ENCODE assay signal across 12 mouse cellular contexts in the genomic region with DNA sequence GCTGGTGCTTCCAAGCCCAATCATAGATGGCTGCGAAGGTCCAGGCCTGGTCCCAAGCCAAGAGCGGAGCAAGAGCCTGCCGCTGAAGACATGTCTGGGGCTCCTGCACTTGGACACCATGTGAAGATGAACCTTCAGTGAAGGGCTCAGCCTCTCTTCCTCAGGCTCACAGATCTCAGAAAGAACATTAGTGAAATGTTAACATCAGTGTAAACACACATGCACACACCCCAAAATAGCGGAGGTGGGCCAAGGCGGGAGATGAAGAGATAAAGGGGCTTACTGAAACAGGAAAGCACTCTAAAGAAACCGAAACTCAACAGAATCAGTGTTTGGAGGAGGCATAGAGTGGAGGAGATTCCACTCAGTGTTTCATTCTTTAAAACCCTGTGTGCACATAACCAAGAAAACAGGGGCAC. TPM values are rescaled to one million over a fixed set of nuclear protein-coding genes. Genes with fewer than 3 reads are reported as not detected.
DNase-seq lines count a peak whose midpoint lies in the region; ATAC-seq and TF ChIP-seq lines count a peak whose summit lies in the region.
"Had no signal": no experiment of that assay in that cellular context is flagged by ENCODE, and none has a peak within 500 bp of the region (broad histone marks: within the 10 kb centered on the region; RNA-seq: fewer than 3 reads in every experiment).

No protein-coding gene starts in this region.

- intact Hi-C loops in heart, adult 2 months (cut with DNase I) = loop anchor here (2.0 to 10.0 kb wide), 3 partner anchors 83 to 315 kb away; no protein-coding TSS in a partner anchor
- intact Hi-C loops in left cerebral cortex, postnatal 4 days (cut with DNase I) = no loop called here

- no peak for TF ChIP-seq EP300 in heart, adult 2 months (IDR thresholded peaks at IDR 0.05; ENCODE audit: insufficient read depth, low read depth, low read length)
- peak in 1 of 2 experiments; percentile 35; a peak in 1 of 4 replicates for TF ChIP-seq EP300 in MEL (IDR thresholded peaks at IDR 0.05; ENCODE audit: low read depth in 1 of 2, low read length in 2 of 2)

- peaks cover 23% of the 10 kb centered on the region for H3K4me1 ChIP-seq in heart, adult 2 months (ENCODE audit: control insufficient read depth, insufficient read depth, low read length)
- peaks cover 14% of the 10 kb centered on the region for H3K4me1 ChIP-seq in heart, embryonic 12.5 days (replicated peaks)
- peaks cover 11 to 16% of the 10 kb centered on the region in 2 experiments; a peak in 3 of 4 replicates for H3K4me1 ChIP-seq in MEL (ENCODE audit: control insufficient read depth in 1 of 2, insufficient read depth in 2 of 2, low read length in 2 of 2)

- no peaks in the 10 kb centered on the region for H3K27me3 ChIP-seq in heart, adult 2 months (ENCODE audit: control insufficient read depth, insufficient read depth, low read length)
- H3K27me3 ChIP-seq in heart, embryonic 12.5 days (replicated peaks) = no peaks in the 10 kb centered on the region
- peaks cover 9 to 11% of the 10 kb centered on the region in 2 experiments for H3K27me3 ChIP-seq in MEL (ENCODE audit: control insufficient read depth in 1 of 2, insufficient read depth in 2 of 2, low read length in 2 of 2)
- H3K27me3 ChIP-seq: stomach, embryonic 15.5 days had no signal

- 42% methylated on average over 6 of the region's 6 CpGs for WGBS in heart, adult 2 months
- 76% methylated on average over 6 of the region's 6 CpGs for WGBS in heart, embryonic 12.5 days

- H3K4me2 ChIP-seq in heart, embryonic 12.5 days = no peak overlapping the region
- H3K4me2 ChIP-seq: stomach, embryonic 15.5 days had no signal

- no peak for ATAC-seq in heart, embryonic 12.5 days (ENCODE audit: insufficient number of reproducible peaks, low FRiP score)
- ATAC-seq: forebrain, postnatal 0 days had no signal

- no peak overlapping the region for H3K9ac ChIP-seq in heart, adult 2 months (ENCODE audit: low read depth, low read length)
- no peak overlapping the region for H3K9ac ChIP-seq in heart, embryonic 12.5 days
- peak overlapping the region; percentile 55 for H3K9ac ChIP-seq in MEL (ENCODE audit: control insufficient read depth, low read depth, low read length, poor library complexity, severe bottlenecking)
- H3K9ac ChIP-seq: forebrain, postnatal 0 days; stomach, embryonic 15.5 days had no signal

- no peak overlapping the region for H3K4me3 ChIP-seq in heart, adult 2 months
- H3K4me3 ChIP-seq in heart, embryonic 12.5 days = no peak overlapping the region
- H3K4me3 ChIP-seq in MEL (ENCODE audit: control insufficient read depth in 1 of 2, insufficient read depth in 1 of 2, low read depth in 2 of 2, low read length in 2 of 2) = peak overlapping the region; percentile 45 to 50
- H3K4me3 ChIP-seq: myocyte; stomach, embryonic 15.5 days had no signal

- H3K27ac ChIP-seq in heart, adult 2 months = peak overlapping the region; percentile 75
- no peak overlapping the region for H3K27ac ChIP-seq in heart, embryonic 12.5 days (ENCODE audit: poor library complexity, severe bottlenecking)
- H3K27ac ChIP-seq in MEL (ENCODE audit: control insufficient read depth, low read depth, low read length) = peak overlapping the region; percentile 37
- H3K27ac ChIP-seq: stomach, embryonic 15.5 days had no signal

- TF ChIP-seq RAD21 in MEL (IDR thresholded peaks at IDR 0.05; ENCODE audit: low read depth, low read length) = no peak

- no peaks in the 10 kb centered on the region for H3K9me3 ChIP-seq in heart, embryonic 12.5 days (replicated peaks)
- no peaks in the 10 kb centered on the region for H3K9me3 ChIP-seq in MEL (replicated peaks; ENCODE audit: insufficient read depth, low read length)
- H3K9me3 ChIP-seq: stomach, embryonic 15.5 days had no signal

- DNase-seq in heart, adult 2 months = peak; percentile 53 to 59
- DNase-seq in MEL (ENCODE audit: low read depth, low spot score) = peak; percentile 60
- peak; percentile 41 for DNase-seq in kidney, adult 9 months
- DNase-seq in natural killer cell, adult 2 months (ENCODE audit: low spot score in 2 of 2) = peak; percentile 31 to 45
- no peak for DNase-seq in left cerebral cortex, postnatal 4 days
- no peak for DNase-seq in left cerebral cortex, adult 8-10 months (ENCODE audit: low spot score in 2 of 2)
- DNase-seq in c-Kit-positive CD71-positive TER-119-positive erythroid progenitor cells, embryonic 14.5 days (ENCODE audit: low spot score) = no peak
- DNase-seq: cerebellum, adult 9-10 months; forebrain, postnatal 0 days had no signal

- 0 out of 2 replicates have a peak, but pooled peaks have one; percentile 9 for TF ChIP-seq POLR2A in heart, adult 2 months (IDR thresholded peaks at IDR 0.05; ENCODE audit: insufficient read depth, low read depth, low read length)
- no peak for TF ChIP-seq POLR2A in MEL (IDR thresholded peaks at IDR 0.05; ENCODE audit: control insufficient read depth in 1 of 2, insufficient read depth in 1 of 2, low read depth in 1 of 2, low read length in 2 of 2, poor library complexity in 1 of 2)

- TF ChIP-seq CTCF in heart, adult 2 months (IDR thresholded peaks at IDR 0.05) = no peak
- TF ChIP-seq CTCF in MEL (IDR thresholded peaks at IDR 0.05 in 2 of 3, conservative IDR thresholded peaks at IDR 0.05 in 1 of 3; ENCODE audit: control insufficient read depth in 1 of 3, insufficient read depth in 1 of 3, low read depth in 2 of 3, low read length in 3 of 3, poor library complexity in 1 of 3, severe bottlenecking in 1 of 3) = no peak

- no peaks in the 10 kb centered on the region for H3K79me2 ChIP-seq in heart, adult 2 months (replicated peaks; ENCODE audit: control insufficient read depth, insufficient read depth, low read length)
- H3K79me2 ChIP-seq in MEL (ENCODE audit: control insufficient read depth, insufficient read depth, low read length, poor library complexity) = no peaks in the 10 kb centered on the region

- H3K36me3 ChIP-seq in heart, adult 2 months (ENCODE audit: control insufficient read depth, insufficient read depth, low read length) = peaks cover 10% of the 10 kb centered on the region
- no peaks in the 10 kb centered on the region for H3K36me3 ChIP-seq in heart, embryonic 12.5 days
- H3K36me3 ChIP-seq in MEL (ENCODE audit: control insufficient read depth in 1 of 2, insufficient read depth in 2 of 2, low read length in 2 of 2) = peaks cover 0 to 13% of the 10 kb centered on the region in 2 experiments; a peak in 2 of 4 replicates
- H3K36me3 ChIP-seq: stomach, embryonic 15.5 days had no signal

TF ChIP-seq in MEL, 35 proteins besides CTCF, POLR2A, EP300 and RAD21:
- TF ChIP-seq ZNF384 (IDR thresholded peaks at IDR 0.05; ENCODE audit: low read depth, low read length) = no peak
- TF ChIP-seq E2F4 (IDR thresholded peaks at IDR 0.05; ENCODE audit: borderline replicate concordance, low read depth, low read length) = peak; percentile 97
- TF ChIP-seq GATA1 (IDR thresholded peaks at IDR 0.05; ENCODE audit: low read depth, low read length) = peak; percentile 77
- peak; percentile 41; the same call in 1 of the 2 replicates for TF ChIP-seq ETS1 (IDR thresholded peaks at IDR 0.05; ENCODE audit: low read depth, low read length)

RNA-seq across cellular contexts. Expression of a gene that starts 48.3 kb away (rescaled TPM):
- 10 to 100 TPM; 50.3 to 70.6 TPM for total RNA-seq in heart, adult 2 months (2021)
- polyA plus RNA-seq in heart, adult 2 months (2012; rRNA removed) = 47.2 and 60.5 TPM in 2 replicates
- 52.0 and 59.0 TPM in 2 replicates for polyA plus RNA-seq in heart, embryonic 12.5 days (2016; fragmentation: Nextera tagmentation; extraction: Ambion mirVana)
- total RNA-seq in MEL (2012; rRNA removed) = 14.3 and 15.9 TPM in 2 replicates
- 10 to 100 TPM in 1 of 2 experiments, not detected in 1; 23.5 TPM for polyA plus RNA-seq in MEL (2012; ENCODE audit: insufficient read depth in 1 of 2, insufficient read length in 2 of 2, low read depth in 1 of 2, low replicate concordance in 2 of 2, missing spikeins in 1 of 2)
- total RNA-seq in left cerebral cortex, postnatal 4 days (2021) = 10 to 100 TPM; 42.5 to 44.0 TPM
- total RNA-seq in left cerebral cortex, adult 8-10 months (2022) = 10 to 100 TPM; 70.6 to 77.0 (median 74.1) TPM

Comparison
In these comparisons a context has a peak if more than half of its experiments do, and no peak if none do; other contexts are left out.
1. DNase-seq: peak in heart, adult 2 months (2 of 2), MEL (single experiment), kidney, adult 9 months (single experiment) and natural killer cell, adult 2 months (2 of 2); none in left cerebral cortex, postnatal 4 days (single experiment), left cerebral cortex, adult 8-10 months (0 of 2) and c-Kit-positive CD71-positive TER-119-positive erythroid progenitor cells, embryonic 14.5 days (single experiment).
2. H3K4me3 ChIP-seq: peak in MEL (2 of 2); none in heart, adult 2 months (single experiment) and heart, embryonic 12.5 days (single experiment).